Mouse (Mus musculus) lung, postnatal 10 days (tissue): Measurements from ENCODE around the gene Rsg1.

Source experiments
- DNase-seq: peaks from one replicate; pipeline ENCODE4 v3.0.0; 2021

The Rsg1 gene

DNA sequence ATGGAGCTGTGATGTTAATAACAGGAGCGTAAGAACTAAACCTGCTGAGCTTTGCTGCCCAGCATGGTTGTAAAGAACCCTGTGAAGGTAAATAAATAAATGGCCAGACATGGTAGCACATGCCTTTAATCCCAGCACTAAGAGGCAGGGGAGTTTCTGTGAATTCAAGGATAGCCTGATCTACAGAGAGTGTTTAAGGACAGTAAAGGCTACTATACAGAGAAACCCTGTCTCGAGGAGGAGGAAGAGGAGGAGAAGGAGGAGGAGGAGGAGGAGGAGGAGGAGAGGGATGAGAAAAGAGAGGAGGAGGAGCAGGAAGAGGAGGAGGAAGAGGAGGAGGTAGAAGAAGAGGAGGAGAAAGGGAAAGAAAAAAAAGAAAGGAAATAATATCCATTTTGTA is 414 bp upstream of the Rsg1 start:
- no peak for DNase-seq

DNA sequence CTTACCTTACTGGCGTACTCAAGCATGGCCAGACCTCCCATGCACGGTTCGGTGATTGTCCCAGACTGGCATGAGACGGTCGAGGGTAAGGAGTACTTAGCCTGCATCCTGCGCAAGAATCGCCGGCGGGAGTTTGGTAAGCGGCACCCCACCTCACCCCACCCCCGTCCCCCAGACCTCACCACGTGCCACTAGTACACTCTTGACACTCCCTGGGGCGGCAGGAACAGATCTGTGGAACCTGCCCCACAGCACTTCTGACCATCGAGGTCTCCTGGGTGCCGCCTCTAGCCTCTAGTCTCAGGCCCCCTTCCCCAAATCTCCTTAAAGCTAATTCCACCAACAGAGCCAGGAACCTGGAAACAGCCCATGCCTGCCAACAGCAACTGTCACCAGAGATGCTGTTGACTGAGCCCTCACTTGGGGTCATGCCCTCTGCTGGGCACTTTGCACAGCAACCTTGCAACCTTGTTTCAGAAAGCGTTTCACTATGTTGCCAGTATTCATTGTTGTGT is 638 bp downstream of the Rsg1 start:
- peak; percentile 60 for DNase-seq

DNA sequence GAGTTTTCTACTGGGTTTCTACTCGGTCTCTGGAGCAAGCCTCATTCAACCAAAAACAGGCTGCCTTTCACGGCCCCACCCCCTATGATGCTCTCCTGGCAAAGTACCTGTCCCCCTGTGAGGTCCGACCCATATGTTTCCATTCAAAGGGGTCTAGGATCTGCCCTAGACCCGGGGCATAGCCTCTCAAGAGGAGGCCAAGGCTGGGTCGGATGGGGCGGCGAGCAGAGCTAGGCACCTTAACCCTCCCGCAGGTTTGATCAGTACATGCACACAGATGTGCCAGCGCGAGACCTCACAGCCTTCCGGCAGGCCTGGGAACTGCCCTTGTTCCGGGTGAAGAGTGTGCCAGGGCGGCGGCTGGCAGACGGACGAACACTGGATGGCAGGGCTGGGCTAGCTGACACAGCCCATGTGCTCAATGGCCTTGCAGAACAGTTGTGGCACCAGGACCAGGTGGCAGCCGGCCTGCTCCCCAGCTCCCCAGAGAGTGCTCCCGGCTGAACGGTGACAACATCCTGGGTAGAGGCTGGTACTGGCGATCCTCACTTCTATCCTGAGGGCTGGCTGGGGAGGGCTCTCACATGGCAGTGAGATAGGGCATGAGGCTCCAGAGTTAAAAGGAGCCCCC is 5.9 kb downstream of the Rsg1 start:
- DNase-seq, result no peak

DNA sequence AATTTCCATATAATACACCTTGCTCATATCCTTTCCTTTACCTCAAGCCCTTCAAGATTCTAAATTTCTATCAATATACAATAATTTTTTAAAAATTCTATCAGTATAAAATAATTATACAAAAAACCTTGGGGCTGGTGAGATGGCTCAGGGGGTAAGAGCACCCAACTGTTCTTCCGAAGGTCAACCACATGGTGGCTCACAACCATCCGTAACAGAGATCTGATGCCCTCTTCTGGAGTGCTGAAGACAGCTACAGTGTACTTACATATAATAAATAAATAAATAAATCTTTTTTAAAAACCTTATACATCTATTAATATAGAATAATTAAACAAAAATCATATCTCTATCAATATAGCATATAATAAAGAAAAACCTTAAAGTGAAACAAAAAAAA is 8.1 kb downstream of the Rsg1 start:
- DNase-seq, result no peak

DNA sequence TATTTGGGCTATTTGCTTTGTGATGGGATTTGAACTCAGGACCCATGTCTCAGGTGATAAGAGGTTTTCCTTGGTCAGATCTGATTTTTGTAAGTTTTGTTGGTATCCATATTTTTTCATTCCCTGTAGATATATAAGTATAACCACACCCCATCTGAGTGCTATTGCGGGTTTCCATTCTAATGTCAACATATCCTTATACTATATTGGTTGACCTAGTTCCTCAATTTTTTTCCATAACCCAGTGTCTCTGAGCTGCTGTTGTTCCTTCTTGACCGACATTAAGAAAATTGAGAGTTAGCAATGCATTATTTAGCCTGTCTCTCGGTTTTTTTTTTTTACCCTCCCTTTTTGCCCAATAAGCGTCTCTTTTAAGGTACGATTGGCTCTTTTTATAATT is 9.0 kb downstream of the Rsg1 start:
- no peak for DNase-seq

DNA sequence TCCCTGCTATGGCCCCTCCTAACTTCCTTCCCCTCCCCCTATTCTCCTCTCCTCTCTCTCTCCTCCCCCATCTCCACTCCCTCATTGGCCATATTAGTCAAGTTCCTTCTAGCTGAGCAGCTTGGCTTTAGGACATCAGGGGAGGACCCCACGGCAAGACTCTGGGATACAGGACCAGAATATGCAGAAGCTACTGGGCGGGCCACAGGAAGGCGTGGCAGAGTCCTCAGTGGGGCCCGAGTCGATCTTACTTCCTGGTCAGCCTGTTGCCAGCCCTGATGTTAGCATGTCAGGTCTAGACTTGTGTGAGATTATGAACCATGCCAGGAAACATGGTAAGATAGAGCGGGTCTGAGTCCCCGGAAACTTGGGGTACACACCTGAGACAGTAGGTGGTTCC is 14.9 kb downstream of the Rsg1 start:
- no peak for DNase-seq

DNA sequence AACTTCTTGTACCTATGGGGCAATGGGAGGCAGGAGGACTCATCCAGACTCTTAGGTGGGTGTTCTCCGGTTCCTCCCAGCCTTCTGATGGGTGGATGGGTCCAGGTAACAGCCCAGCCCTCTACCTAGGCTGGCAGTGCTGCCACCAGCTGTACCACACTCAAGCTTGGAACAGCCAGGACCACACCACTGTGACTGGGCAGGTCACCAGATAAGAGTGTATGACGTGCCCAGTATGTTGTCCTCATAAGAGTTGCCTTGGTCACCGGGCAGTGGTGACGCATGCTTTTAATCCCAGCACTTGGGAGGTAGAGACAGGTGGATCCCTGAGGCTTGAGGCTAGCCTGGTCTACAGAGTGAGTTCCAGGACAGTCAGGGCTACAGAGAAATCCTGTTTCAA is 19.4 kb downstream of the Rsg1 start:
- DNase-seq, result no peak

DNA sequence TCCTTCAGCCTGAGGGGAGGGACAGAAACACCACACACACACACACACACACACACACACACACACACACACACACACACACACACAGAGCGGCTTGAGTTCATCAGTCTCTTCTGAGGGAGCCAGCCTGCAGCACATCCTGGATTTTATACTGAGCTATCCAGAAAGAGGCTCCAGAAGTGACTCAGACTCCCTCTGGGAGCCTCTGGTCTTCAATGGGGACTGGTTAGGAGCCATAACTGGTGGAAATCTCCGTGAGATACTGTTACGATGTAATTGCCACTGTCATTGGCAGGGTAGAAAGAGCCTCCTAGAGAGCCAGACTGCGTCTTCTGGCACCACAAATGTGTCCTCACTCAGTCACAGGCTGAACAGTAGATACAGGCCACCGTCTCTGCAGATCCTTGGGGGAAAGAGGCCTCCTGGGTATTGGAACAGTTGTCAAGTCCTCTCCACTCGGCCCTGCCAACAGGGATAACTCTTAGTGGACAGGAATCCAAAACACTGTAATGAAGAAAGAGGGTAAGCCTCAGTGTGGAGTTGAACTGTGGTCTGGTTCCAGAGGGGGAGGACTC is 21.9 kb downstream of the Rsg1 start:
- no peak for DNase-seq

DNA sequence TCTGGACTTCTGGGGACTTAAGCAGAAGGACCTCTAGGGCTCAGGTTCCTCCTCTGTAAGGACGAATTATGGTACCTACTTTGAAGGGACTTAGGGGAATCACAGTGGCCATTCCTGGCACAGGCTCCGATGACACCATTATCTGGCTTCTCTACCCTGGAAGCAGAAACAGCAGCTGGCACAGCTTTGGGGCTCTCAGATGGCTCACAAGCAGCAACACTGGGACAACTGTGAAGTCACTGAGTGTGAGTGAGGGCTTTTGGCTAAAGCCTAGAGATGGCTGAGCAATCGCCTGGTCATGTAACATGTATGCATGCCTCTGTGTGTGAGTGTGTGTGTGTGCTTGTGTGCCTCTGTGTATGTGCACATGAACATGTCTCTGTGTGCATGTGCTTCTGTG is 23.1 kb downstream of the Rsg1 start:
- DNase-seq, result peak; percentile 58

DNA sequence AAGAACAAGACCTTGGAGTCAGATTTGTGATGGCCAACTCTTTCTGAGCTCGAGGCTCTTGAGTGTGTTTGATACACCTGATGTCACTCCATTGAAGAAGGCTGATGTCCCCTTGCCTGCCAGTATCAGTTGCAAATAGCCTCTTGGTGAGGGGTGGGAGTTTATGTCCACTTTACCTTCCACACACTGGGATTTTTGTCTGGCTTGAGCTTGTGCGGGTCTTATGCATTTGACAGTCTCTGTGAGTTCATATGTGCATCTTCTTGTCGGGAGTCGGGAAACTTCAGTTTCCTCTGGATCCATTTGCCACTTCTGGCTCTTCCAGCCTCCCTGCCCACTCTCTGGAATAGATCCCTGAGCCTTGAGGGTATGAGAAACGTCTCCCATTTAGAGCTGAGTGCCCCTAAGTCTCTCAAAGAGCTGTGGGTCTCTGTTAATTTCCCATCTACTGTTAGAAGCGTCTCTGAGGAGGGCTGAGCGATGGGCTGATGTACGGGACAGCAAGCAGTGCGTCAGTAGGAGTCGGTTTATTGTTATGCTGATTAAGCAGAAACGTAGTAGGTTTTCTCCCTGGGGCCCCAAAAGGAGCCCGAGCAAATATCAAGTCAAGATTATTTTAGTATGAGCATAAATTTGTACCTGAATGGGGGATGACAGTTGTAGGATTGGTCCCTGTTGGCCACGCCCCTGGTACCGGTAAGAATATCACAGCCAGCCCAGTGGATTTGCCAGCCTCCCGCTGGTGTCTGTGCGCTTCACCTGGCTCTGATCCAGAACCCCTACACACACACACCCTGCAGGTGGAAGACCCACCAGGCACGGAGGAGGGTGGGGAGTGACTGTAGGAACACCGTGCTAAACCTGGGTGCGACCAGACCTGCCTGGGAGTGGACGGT is 25.0 kb downstream of the Rsg1 start:
- DNase-seq, result no peak

DNA sequence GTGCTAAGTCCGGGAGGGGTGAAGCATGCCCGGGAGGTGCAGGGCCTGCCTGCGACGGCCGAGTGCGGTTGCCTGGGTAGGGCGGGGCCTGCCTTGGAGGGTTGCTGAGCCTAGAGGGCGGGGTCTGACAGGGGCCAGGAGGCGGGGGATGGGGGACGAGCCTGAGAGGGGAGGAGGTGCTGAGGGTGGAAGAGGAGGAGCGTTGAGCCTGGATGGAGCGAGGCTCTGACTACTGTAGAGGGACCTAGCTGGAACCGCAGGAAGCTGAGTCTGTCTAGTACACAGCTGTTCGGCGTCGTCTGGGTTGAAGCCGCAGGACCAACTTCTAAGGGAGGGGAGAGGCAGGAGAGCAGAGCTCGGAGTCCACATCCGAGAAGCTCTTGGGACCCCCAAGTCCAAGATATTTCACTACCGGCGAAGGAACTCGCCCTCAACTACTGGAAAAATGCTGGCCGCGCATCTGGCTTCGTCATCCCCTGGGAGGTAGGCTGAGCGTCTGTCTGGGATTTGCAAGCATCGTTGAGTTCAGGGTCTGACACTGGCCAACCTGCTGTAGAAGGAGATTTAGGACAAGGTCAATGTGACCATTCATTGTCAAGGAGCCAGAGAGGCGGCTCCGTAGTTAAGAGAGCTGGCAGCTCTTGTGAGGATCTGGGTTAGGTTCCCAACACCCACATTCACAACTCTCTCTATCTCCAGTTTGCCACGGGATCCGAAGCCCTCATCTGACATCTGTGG is 25.8 kb downstream of the Rsg1 start, which contains the start of gene Arhgef19:
Arhgef19 (plus strand) TSS at position 112 of the 738 bp plus-strand sequence.
- DNase-seq, result peak; percentile 96

DNA sequence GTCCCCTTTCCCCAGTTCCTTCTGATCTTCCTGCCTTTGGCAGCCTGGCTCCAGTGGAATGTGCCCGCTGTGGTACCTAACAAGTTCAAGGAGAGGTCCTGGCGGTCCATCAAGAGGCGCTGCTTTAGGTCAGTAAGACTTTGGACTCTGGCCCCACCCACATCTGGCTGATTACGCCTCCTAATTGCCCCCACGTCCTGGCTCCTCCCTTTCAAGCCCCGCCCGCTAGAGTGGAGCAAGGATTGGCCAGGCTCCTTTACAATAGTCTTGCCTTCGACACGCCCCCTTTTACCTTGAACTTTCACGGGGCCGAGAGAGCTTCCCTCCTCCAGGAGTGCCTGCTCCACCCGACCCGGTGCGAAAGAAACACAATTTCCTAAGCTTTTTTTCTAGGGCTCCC is 26.9 kb downstream of the Rsg1 start:
- DNase-seq, result peak; percentile 87

DNA sequence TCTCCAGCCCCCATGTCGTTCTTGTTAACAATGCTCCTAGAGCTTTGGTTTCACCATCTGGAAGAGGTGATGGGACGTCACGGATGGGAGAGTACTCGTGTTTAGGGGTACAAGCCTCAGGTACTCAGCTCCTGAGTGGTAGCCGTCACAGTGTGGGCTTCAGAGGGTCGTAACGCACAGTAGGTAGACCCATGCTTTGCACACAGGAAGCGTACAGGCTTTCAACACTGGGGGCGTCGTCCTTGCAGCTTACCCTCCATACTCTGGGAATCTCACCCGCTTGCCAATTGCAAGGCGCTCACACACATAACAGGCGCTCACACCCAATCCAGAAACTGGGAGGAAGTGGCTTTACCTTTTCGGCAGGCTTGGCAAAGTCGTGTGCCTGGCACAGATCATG is 28.1 kb downstream of the Rsg1 start:
- DNase-seq, result no peak

DNA sequence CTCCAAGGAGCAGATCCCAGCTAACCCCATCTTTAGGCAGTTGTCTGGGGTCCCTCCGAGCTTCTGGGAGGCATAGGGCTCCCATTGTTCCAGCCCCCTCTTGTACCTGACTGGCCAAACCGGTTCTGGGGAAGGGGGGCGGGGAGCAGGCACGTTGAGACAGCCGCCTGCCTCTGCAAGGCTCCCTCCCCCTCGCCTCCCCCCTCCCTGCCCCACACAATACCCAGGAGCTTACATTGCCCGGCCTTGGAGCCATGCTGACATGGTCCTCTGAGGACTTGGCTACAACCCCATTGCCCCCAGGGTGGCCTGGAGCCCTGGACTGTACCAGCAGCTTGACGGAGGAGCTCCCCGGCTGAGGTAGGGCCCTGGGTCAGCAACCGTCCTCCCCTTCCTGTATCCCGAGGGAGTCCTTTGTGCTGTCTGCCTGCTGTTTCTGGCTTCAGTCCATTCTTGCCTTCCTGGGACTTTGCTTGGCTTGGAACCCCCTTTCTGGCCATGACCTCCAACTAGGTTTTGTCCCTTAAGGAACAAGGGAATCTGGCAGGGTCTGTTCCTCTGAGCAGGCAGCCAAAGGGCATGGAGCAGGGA is 29.0 kb downstream of the Rsg1 start:
- peak; percentile 65 for DNase-seq

DNA sequence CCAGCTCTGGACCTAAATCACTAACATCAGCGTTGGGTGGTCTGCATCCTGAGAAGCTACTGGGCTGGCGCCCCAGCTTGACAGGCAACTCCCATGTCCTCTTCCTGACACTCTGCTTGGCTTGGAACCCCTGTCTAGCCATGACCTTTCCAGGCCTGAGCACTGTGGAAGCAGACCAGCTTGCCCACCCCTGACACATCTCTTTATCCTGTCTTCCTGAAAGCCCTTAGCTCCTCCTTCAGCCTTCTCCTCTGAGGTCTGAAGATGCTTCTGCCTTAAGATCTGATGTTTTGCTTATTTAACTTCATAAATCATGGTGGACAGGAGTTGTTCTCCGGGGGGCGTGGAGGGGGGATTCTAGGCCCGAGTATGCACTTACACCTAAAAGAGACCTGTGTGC is 29.9 kb downstream of the Rsg1 start:
- DNase-seq, result no peak

DNA sequence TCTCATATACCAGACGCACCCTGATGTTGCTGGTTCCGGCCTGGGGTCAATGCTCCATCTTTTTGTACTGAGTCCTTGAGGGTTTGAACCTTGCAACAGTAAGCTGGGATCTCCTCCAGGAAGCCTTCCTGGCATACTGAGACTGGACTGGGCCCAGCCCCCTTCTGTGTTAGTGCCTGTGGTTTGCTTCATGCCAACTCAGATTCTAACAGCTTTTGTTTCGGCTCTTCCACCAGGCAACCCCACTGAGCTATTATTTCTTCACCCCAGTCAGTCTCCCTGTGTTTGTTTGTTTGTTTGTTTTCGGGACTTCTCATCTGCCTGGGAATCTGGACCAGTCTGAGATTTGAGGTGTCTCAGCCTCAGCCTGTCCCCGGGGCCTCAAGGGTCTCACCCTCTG is 30.6 kb downstream of the Rsg1 start:
- no peak for DNase-seq

DNA sequence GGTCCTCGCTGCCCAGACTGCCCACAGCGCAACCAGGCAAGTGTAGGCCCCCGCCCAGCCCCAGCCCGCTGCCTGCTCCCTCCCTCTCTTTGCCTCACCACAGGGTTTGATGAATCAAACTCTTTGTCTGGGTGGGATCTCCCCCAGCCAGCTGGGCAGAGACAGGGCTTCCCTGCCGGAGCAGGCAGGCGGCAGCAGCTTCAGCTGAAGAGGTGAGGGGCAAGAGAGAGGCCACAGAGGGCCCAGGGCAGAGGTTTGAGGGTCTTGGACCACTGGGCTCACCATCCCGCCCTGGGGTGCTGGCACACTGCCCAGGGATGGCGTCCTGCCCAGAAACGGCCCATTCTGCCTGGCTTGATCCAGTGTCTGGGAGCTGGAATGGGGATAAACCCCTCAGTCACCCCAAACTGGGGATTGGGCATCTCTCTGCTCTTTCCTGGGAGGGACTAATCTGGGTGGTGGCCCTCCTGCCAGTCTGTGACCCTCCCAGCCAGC is 31.2 kb downstream of the Rsg1 start:
- peak; percentile 83 for DNase-seq

DNA sequence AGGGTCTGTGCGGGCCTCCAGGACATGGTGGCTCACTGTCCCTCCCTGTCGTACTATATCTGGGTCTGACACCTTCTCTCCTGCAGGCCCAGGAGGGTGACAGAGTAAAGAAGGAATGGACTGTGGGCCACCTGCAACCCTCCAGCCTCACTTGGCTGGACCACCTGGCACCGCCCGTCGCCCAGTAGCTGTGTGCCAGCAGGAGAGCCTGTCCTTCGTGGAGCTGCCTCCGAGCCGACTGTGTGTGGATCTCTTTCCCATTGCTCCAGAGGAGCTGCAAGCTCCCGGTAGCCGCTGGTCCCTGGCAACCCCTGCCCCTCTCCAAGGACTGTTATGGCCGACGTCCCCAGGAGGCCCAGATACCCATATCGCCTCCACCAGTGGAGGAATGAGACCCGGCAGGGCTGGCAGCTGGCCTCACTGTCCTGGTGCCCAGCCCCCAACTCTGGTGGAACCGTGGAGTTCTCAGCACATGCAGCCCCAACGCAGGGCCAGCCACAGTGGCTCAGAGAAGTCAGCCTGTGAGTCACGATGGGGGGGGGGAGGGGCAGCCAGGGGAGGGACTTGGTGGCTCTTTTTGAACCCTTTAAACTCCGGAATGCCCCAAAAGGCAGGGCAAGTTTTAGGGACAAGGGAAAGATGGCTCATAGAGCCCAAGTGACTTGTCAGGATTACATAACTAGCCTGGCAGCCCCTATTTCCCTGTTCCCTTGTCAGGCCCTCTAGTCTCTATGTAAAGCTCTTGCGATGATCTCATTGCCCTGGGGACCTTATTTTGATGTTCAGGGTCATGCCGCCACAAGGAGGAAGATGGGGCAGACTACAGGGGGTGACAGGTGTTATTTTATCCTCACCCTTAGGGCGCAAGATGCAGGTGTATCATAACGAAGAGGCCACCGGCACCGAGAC is 32.6 kb downstream of the Rsg1 start:
- DNase-seq, result no peak

DNA sequence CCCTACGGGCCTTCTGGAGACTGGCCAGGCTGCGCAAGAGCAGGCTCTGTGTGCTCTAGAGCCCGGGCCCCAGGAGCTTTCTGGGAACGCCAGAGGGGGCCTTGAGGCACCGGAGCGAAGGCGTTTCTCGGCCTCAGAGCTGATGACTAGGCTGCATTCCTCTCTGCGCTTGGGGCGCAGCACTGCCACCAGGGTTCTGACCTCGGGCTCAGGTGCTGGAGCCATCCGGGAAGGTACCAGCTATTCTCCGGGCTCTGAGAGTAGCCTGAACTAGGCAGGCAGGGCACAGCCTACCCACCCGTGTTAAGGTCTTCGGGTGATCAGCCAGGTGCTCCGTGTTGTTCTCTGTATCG is 33.2 kb downstream of the Rsg1 start:
- DNase-seq, result no peak

DNA sequence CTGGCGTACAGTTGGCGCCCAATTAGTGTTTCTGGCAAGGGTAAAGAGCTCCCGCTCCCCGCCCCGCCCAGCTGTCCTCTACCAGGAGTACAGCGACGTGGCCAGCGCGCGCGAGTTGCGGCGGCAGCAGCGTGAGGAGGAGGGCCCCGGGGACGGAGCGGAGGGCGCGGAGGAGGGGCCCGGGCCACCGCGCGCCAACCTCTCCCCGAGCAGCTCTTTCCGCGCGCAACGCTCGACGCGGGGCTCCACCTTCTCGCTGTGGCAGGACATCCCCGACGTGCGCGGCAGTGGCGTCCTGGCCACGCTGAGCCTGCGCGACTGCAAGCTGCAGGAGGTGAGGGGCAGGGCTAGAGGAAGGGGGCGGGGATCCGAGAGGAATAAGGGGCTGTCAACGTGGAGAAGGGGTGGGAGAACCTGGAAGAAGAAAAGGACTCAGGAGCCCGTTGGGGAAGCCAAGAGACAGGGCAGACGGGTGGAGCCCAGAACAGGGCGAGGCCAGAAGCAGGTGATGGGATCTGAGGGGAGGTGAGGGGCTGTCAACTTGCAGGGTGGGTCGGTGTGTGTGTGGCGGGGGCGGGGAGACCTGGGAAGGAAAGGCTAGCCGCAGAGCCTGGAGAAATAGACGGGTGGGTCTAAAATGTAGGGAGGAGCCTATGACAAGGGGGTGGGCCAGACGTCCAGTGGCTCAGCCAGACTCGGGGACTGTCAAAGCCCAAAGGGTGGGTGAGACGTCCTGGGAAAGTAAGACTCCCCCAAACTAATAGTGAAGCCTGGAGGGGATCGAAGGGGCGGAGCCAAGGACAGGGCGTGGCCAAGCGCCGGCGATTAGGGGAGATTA is 34.2 kb downstream of the Rsg1 start:
- peak; percentile 72 for DNase-seq

DNA sequence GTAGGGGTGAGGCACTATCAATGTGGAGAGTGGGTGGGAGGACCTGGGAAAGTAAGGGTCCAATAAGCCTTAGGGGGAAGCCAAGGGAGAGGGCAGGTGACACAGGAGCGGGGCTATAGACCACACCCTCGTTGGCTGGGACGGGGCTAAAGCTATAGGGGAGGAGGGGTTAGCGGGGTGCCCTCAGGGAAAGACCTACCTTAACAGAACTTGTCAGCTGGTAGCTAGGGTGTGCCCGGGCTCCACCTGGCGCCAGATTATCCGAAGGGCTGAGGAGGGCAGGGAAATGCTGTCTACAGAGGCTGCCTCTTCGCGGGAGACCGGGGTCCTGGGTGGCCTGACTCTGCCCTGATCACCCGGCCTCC is 34.8 kb downstream of the Rsg1 start:
- DNase-seq, result no peak
